Mouse (Mus musculus): Measurements from ENCODE around the gene Tmc3. TPM values are rescaled to one million over a fixed set of nuclear protein-coding genes. Genes with fewer than 3 reads are reported as not detected.

Tmc3 gene
- total RNA-seq, 1 experiment from 2014 or later: 0.29 TPM

DNA sequence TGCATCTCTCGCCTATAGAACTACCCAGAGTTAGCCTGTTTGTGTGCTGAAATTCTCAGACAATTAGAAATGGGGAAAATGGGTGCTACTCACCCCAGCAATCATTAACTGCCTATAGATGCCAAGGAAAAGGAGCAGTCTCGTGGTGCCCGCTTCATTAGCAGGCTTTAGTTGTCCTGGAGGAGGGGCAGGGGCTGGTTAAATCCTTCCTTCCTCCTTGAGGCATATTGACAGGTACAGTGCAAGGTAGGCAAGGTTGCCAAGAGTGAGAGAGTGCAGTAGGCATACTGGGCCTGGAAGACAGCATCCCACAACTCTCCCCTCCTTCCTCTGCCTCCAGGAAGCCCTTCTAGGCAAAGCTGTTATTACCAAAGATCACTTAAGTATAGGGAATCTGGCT lies 9.3 kb downstream of the Tmc3 start:
- ATAC-seq (replicated peaks; ENCODE audit: insufficient number of reproducible peaks, low FRiP score, low TSS enrichment, poor library complexity, severe bottlenecking): no peak

DNA sequence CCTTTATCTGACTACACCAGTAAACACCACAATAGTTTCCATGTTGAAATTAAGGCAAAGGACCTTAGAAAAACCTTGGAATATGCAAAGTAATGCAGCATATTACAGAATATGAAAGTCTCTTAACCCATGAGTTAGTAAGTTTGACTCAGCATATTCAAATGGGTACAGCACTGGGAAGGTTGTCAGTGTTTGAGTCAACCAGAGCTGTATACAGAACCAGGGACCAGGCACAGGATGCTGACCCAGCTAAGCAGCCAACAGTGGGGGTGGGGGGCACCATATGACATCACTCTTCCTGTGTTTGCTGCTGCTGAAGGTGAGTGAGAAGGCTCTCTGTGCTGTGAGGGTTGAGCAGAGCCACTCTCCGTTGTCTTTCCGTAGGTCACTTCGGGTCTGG lies 12.3 kb downstream of the Tmc3 start:
- no peak for ATAC-seq (replicated peaks; ENCODE audit: insufficient number of reproducible peaks, low FRiP score, low TSS enrichment, poor library complexity, severe bottlenecking)

GRCm38 (mm10) chr7:83598997-83599912 lies 14.5 kb downstream of the Tmc3 start:
- no peak for ATAC-seq (replicated peaks; ENCODE audit: insufficient number of reproducible peaks, low FRiP score, low TSS enrichment, poor library complexity, severe bottlenecking)

GRCm38 (mm10) chr7:83599913-83600286 lies 15.2 kb downstream of the Tmc3 start:
- peak; percentile 81 for ATAC-seq (replicated peaks; ENCODE audit: insufficient number of reproducible peaks, low FRiP score, low TSS enrichment, poor library complexity, severe bottlenecking)

GRCm38 (mm10) chr7:83604180-83604944 lies 19.6 kb downstream of the Tmc3 start:
- ATAC-seq (replicated peaks; ENCODE audit: insufficient number of reproducible peaks, low FRiP score, low TSS enrichment, poor library complexity, severe bottlenecking): no peak

- no peak for ATAC-seq (replicated peaks; ENCODE audit: insufficient number of reproducible peaks, low FRiP score, low TSS enrichment, poor library complexity, severe bottlenecking)
These were observed 22.1 kb downstream of the Tmc3 start for GRCm38 (mm10) chr7:83606796-83607195.

DNA sequence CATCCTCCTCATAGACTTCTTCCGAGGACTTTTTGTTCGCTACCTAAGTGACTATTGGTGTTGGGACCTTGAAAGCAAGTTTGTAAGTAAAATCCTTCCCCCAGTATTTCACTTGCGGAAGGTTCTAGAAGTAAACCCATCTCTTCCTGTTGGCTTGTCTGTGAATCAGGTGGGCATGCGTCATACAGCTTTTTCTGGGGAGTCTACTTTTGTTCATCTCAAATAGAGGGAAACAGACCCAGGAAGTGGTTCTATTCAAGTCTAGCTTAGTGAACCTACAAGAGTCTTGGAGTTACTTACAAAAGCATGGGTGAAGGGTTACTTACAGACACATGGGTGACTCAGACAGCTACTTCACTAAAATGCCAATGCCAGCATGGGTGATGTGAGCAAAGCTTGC lies 25.2 kb downstream of the Tmc3 start:
- no peak for ATAC-seq (replicated peaks; ENCODE audit: insufficient number of reproducible peaks, low FRiP score, low TSS enrichment, poor library complexity, severe bottlenecking)

DNA sequence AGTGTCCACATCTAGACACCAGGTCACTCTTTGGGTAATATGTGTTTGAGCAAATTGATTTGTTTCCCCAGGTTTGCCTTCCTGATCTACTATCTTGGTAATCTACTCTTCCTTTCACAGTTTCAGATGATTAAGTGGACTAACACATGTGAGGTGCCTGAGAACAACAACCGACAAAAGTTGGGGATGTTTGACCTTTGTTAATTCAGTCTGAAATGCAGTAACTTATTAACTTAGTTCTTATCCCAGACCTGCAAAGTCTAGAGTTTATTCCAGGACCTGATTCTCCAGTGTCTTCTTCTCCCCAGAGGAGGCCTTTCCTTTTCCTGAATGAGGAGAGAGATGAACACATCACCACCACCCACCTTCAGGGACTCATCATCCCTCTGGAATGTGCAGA lies 27.2 kb downstream of the Tmc3 start:
- no peak for ATAC-seq (replicated peaks; ENCODE audit: insufficient number of reproducible peaks, low FRiP score, low TSS enrichment, poor library complexity, severe bottlenecking)

DNA sequence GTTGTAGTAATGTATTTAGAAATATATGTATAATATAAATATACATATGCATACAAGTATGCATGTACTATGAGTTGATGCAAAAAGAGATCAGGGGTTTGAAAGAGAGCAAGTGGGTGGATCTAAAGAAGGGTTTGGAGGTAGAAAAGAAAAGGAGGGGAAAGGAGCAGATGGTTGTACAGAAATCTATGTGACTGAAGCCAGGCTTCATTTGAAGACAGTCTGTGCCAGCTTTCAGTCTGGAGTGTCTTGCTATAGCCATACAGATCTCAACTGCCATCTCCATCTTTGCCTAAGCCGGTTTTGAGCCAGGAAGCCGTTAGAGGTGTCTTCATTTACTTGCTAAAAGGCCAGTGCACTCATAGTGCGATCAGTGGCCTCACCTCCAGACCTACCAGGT lies 30.5 kb downstream of the Tmc3 start:
- ATAC-seq (replicated peaks; ENCODE audit: insufficient number of reproducible peaks, low FRiP score, low TSS enrichment, poor library complexity, severe bottlenecking): no peak

DNA sequence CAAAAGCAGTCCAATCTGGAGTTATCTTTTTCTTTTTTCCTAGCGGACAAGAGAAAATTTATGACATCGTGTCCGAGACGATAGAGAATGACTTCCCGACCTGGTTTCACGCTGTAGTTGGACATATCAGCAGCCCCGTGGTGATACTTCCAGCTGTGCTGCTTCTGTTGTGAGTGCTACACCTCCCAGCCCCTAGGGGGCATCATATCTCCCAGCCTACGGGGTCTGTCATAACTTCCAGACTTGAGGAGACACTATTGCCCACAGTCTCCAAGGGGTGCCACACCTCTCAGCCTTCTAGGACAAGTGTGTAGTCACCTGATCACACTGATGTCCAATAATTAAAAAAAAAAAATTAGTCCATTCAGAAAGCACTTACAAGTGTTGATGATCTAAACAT lies 31.1 kb downstream of the Tmc3 start:
- peak; percentile 51; the same call in 1 of the 2 replicates for ATAC-seq (replicated peaks; ENCODE audit: insufficient number of reproducible peaks, low FRiP score, low TSS enrichment, poor library complexity, severe bottlenecking)

DNA sequence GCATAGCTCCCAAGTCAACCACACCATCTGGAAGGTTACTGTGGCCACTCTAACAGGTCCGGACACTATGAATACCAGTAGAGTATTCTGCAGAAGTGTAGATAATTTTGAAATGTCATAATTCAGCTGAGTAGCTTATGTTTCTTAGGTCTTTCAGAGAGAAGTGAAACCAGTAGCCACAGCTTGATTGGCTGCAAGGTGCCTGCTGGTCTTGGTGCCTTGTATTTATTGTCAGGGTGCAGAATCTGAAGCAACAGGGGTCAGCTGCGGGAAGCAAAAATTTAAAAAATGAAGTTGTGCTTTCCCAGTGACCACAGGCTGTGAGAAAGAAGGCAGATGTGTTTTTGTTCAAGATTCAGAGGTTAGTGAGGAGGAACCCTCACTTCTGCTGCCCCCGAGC lies 31.5 kb downstream of the Tmc3 start:
- ATAC-seq (replicated peaks; ENCODE audit: insufficient number of reproducible peaks, low FRiP score, low TSS enrichment, poor library complexity, severe bottlenecking): peak; percentile 67

GRCm38 (mm10) chr7:83618709-83619108 lies 34.0 kb downstream of the Tmc3 start:
- ATAC-seq (replicated peaks; ENCODE audit: insufficient number of reproducible peaks, low FRiP score, low TSS enrichment, poor library complexity, severe bottlenecking): no peak

GRCm38 (mm10) chr7:83622582-83622981 lies 37.9 kb downstream of the Tmc3 start:
- ATAC-seq (replicated peaks; ENCODE audit: insufficient number of reproducible peaks, low FRiP score, low TSS enrichment, poor library complexity, severe bottlenecking): no peak

DNA sequence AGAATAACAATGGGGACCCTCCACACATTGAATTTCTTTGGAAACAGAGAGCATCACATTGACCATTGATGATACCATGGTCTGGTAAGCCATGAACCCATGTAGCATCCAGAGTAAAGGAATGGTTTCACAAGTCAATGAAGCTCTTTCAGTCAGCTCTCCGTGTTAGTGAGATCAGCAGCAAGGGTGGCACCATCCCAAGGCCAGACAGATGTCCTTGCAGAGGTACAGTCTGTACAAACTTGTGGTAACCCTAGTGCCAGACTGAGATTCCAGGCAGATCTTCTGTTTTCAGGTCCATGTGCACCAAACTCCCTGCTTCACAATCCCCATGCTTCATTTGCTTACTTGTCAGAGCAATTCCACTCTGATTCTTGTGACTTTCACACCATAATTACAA lies 39.3 kb downstream of the Tmc3 start:
- ATAC-seq (replicated peaks; ENCODE audit: insufficient number of reproducible peaks, low FRiP score, low TSS enrichment, poor library complexity, severe bottlenecking): no peak

DNA sequence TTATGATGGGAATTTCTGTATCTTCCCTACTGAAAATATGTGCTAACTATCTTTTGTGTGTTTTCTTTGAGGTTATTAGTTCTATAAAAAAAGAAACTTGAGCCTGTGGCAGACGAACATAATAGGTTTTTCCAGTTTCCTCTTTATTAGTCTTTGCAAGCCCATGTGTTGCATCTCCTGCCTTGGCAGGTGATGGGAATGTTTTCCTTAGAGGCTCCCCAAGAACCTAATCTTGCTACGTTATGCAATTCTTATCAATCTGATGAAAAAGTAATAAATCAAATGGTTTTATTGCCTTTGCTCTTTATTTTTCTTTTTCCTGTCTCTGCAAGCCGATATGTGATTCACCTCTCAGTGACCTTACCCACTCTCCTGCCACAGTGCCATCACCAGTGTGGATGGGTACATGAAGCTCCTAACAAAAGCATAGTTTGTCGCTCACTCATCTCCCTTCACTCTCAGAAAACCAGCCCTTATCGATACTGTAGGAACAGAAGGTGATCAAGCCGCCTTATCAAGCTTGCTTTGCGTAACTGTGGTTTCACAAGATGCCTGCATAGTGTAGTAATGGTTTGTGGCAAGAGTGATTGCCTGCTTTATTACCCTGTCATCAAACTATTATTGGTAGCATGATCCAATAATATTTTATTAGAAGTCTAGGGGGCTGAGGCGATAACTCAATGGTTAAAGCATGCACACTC lies 42.0 kb downstream of the Tmc3 start:
- ATAC-seq (replicated peaks; ENCODE audit: insufficient number of reproducible peaks, low FRiP score, low TSS enrichment, poor library complexity, severe bottlenecking): no peak

DNA sequence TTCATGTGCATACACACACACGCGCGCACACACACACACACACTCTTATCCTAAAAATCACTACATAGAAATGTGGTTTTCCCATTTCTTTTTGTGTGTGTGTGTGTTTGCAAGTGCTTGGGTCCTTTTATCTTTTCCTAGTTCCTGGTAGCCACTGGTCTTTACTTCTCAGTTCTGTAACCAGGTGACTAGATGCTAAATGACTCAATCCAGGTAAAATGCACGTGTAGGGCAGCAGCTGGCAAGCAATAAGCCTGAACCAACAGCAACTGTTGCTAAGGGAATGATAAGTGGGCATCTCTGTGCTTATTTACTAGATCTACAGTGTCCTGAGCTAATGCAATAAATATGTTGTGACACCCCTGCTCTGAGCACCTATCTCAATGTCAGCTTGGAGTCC lies 42.6 kb downstream of the Tmc3 start:
- ATAC-seq (replicated peaks; ENCODE audit: insufficient number of reproducible peaks, low FRiP score, low TSS enrichment, poor library complexity, severe bottlenecking): no peak

- no peak for ATAC-seq (replicated peaks; ENCODE audit: insufficient number of reproducible peaks, low FRiP score, low TSS enrichment, poor library complexity, severe bottlenecking)
These were observed 46.5 kb downstream of the Tmc3 start for GRCm38 (mm10) chr7:83631073-83631827.

GRCm38 (mm10) chr7:83631828-83632681 lies 47.3 kb downstream of the Tmc3 start, which contains the start of gene Stard5:
Gene Stard5, plus strand, starts transcription at chr7:83631959.
- ATAC-seq (replicated peaks; ENCODE audit: insufficient number of reproducible peaks, low FRiP score, low TSS enrichment, poor library complexity, severe bottlenecking): peak; percentile 95

All from monocyte, adult 5-6 weeks (primary cell).